Mouse (Mus musculus) left cerebral cortex, postnatal 10 days (tissue): ENCODE measurements at regions not wholly inside any gene's neighbourhood (a gene's known extent, or its start where the extent isn't known, plus 50 kb on each side); places are given as distances from the start of the nearest gene placed in this dataset.
A peak's percentile ranks its signal among the peaks of the same experiment; 100 is the strongest.

Source experiments
- DNase-seq, 2 experiments: peaks; one replicate each; pipeline ENCODE4 v3.0.0; 2021 to 2022; ENCODE audit warnings: low spot score in 2 of 2, mixed read lengths in 1 of 2; ENCODE audit errors: extremely low spot score in 1 of 2
- intact Hi-C: fragments of 180-260 bp; cut with DNase I; formaldehyde crosslinking; loops from one replicate; pipeline ENCODE4 v1.15.1; 2025

DNA sequence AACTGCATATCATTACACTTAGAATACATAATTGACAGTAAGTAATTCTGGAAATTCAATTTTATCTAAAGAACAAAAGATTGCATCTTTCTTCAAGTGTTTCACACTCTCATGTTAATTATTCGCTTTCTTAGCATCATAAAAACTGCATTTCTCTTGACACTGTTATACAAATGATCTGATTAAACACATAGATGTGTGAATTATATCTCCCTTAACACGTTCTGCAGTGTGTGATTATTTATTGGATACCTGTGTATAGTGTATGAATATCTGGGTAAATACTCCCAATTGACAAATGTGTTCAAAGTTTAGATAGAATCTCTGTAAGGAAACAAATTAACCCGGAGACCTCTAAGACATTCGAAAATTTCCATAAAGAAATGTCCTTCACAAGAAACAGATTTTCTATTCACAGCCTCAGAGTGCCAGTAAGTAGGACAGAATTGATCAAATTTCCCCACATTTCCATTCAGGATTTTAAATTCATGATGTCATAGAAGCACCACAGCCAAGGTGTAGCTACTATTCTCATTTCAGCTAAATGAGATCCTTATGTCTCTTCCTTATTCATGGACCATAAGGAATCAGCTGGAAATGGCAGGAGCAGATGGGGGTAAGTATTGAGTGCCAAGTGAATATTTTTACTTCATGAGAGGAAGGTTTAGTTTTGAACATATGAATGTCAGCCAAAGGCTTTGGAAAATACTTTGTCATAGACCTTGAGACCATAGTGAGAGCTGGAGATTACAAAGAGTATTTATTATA, 2231.6 kb downstream of the Pcdh9 start:
- DNase-seq, result peak in 1 of 2 experiments; percentile 3

DNA sequence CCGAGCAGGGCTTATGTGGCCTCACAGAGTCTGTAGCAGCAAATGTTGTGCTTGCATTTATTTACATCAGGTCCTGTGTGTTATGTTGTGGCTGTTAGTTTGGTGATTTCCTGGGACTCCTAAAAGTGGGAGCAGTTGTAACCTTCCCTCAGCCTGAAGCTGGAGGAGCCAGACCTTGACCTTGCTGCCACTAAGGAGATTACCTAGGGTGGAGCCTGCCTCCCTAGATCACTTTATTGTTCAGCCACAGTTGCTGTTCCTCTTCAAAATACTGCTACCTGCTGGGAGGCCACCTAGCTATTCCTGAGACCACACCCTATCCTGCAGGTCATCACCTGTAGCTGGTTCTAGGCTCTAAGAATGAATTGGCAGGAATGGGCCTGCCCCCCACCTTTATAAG, 2234.5 kb downstream of the Pcdh9 start:
- intact Hi-C loops, result no loop called here
- DNase-seq, result no peak

More for the DNA sequence above, 2231.6 kb downstream of the Pcdh9 start:
- intact Hi-C loops, result no loop called here

DNA sequence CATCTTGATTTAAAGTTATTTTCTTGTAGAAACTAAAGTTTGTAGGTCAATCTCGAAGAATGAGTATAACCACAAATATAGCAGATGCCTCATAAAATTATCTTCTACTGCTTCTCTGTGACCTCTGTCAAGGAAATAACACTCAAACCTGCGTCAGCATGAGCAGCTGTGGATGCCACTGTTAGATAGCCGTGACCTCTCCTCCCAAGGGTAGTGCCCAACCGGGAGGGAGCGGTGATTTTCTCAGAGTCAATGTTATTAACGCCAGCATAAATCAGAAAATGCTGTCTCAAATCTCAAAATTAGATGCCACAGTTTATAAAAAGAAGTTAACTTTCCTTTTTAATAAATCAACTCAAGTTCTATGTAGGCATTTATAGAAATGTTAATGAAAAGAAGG, 2259.5 kb downstream of the Pcdh9 start:
- intact Hi-C loops, result no loop called here
- DNase-seq, result no peak

DNA sequence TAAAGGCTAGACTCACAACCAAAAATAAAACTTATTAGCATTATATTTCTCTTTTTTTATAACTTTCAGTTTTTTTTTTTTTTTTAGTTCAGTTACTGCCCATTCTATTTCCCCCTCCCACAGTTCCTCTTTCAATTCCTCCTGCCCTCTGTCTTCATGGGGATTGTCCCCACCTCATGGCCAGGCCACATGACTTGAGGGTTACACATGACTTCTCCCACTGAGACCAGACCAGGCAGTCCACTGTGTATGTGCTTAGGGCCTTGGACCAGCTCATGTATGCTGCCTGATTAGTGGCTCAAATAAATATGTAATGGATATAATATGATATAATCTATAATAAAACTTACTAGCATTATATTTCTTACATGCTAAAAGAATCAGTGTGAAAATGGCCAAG, 2276.1 kb downstream of the Pcdh9 start:
- no peak for DNase-seq
- intact Hi-C loops, result no loop called here

DNA sequence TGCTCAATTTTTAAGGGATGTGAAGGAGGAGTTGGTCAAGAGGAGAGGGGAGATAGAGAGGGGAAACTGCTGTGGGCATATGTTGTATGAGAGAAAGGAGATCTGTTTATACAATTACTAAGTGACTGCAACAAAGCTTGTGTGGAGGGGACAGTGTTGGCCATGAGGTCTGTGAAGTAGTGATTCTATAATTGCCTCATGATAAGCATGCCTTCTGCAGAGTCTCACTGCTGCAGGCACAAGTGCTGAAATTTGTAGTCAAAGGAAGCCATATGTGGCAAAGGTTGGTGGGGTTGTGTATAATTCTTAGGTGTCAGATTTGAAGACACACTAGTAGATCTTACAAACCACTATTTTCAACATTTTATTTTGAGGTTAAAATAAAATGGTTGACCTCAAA, 2285.9 kb downstream of the Pcdh9 start:
- DNase-seq, result no peak
- intact Hi-C loops, result no loop called here

DNA sequence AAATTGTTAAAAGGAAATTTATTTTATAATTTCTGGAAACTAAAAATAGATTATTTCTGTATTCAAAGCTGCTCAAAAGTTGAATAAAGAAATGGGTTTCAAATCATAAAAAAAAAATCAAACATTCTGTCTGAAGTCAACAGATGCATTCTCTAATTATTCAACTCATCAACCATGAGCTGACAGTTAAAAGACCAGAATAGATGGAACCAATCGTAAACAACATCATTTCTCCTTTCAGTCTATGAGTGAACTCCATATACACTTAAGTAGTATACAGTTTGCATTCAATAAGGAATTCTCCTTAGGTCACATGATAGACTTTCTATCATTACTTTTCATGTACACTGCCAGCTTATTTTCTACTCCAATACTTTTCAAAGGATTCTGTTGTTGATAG, 2308.0 kb downstream of the Pcdh9 start:
- no peak for DNase-seq
- intact Hi-C loops, result no loop called here

DNA sequence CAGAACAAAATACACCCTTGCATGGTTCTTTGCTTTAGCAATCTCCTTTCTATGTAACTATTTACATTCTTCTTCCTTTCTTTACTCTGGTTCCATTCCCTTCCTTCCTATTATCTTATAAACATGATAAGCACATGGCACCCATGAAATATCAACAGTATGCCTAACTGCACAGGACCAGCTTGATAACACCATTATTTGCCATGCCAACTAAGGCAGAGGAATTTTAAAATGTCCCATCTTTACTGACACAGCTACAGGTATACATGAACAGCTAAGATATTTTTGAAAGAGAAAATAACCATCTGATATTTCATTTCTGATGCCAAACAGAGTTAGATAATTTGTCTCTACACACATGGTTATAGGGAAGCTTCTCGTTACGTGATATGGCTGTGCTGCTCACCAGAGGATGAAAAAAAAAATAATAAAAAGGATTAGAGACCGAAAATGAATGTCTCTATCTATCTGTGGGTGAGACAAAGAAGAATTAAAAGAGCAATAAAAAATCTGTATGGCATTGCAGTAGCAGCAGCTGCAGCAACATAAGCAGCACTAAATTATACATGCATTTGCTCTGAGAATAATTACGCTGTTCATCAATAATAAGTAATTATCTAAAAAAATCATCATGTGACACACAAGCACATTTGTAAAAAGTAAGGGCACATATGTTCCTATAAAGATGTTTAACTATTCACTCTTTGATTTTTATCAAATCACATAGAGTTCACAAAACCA, 2308.6 kb downstream of the Pcdh9 start:
- no peak for DNase-seq
- intact Hi-C loops, result no loop called here

DNA sequence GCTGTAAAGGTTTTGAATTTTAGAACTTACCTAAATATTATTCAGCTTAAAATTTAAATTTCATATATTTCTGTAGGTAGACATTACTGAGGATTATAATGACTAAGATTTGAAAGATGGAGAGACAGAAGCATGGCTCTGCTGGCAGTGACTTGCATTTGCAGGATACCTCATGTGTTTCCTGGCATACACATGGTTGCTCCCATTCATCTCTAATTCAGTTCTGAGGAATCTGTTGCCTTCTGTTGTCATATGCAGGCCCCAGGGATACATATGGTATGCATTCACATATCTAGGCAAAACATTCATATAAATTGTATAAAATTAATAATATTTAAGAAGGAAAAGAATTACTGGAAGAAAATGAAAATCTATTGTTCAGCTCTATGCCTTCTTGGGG, 2321.4 kb downstream of the Pcdh9 start:
- DNase-seq, result no peak
- intact Hi-C loops, result no loop called here

DNA sequence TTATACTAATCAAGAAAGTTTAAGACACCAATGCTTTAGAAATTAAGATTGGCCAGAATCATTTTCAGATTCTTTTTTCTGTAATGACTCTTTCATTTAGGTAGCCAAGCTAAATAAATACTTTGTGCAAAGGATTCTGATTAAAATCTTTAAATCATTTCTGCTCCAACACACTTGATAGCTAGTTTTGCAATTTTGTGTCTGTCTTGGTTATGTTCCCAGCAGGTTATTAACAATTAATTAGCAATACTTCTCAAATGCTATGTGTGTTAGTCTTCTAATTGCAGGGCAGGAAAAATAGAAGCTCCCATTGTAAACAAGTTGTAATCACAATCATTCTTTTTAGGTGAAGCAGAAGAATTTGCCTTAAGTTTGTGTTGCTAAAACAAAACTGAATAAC, 2351.3 kb downstream of the Pcdh9 start:
- no peak for DNase-seq
- intact Hi-C loops, result no loop called here

DNA sequence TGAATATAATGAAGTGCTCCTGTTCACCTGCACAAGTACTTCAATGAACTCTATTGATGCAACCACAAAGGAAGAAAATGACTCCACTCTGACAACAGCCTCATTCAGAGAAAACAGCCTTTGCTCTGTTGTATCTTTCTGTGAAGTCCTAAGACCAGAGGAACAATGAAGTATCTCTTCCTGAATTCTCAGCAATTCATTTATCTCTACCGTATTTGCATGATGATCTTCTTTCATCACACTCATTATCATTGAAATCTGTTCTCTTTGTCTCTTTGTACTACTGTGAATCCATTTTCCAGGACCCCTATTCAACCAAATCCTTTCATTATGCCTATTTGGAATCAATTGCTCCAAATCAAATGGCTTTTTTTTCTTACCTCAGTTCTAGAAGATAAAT, 2355.5 kb downstream of the Pcdh9 start:
- intact Hi-C loops, result no loop called here
- DNase-seq, result no peak

DNA sequence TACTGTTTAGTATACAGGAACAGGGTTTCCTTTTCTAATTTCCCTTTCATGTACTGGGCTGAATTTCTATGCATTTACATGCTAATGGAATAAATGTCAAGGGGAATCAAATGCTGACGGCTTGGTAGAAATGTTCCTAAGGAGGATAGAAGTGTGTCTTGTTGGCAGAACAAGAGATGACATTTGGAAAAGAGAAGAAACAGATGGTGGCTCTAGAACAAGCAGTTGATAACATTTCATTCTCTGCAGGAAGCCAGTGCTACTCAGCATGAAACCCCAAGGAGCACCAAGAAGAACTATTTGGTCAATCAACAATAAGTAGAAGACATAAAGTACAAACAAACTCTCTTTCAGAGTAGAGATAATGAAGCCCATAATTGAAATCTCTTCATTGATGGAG, 2392.0 kb downstream of the Pcdh9 start:
- intact Hi-C loops, result no loop called here
- DNase-seq, result no peak

DNA sequence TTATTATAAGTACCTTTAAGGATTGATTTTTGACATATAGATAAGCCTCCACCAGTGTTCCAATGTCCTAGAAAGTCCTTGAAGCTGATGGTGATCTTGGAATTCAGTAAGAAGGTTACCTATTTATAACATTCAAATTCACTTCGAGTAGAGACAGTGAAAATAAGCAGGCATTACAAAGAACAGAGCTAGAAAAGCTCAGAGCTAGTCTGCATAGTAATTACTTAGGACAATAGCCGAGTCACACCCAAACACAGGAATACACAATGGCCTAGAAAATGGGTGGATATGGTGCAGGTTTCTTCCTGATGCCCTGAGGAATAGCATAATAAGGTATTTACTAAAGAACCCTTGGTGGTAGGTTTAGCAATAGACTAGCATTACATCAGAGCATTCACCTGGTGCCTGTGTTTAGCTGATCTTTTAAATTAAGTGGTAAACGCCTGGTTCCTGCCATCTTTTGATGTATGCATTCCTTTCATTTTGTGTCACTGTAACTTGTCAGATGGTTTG, 2412.1 kb downstream of the Pcdh9 start:
- intact Hi-C loops, result no loop called here
- DNase-seq, result no peak

DNA sequence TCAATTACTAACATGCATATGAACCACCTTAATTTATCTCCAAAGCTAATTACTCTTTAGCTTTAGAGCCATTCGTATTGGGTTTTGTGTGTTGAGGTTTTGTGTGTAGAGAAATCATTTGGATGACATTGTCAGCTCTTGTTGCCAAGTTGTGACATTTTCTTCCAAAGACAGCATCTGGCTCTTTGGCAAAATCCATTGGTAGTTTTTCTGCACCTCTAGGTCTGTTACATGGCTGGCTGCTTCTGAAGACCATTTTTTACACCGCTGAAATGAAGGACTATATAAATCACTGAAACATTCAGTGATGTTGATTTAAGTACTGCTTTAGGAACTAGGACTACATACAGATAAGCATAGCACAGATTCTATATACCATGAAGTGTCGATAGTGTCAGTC, 2426.6 kb downstream of the Pcdh9 start:
- no peak for DNase-seq
- intact Hi-C loops, result no loop called here

DNA sequence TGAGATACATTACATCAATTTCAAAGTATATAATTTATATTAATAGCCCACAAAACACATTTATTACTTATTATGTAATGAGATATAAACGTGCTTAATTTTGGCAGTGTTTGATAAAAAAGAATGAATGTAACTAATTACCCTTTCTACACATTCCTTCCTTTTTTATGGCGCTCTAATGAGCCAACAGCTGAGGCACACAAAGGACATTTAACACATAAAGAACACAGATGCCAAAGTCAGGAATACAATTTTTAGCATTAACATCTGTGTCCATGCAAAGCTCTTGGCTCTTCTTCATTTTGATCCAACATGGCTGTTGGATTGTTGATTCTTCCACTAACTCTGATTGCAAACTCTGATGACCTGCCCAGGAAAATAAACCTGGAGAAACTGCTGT, 2427.8 kb downstream of the Pcdh9 start:
- no peak for DNase-seq
- intact Hi-C loops, result no loop called here

DNA sequence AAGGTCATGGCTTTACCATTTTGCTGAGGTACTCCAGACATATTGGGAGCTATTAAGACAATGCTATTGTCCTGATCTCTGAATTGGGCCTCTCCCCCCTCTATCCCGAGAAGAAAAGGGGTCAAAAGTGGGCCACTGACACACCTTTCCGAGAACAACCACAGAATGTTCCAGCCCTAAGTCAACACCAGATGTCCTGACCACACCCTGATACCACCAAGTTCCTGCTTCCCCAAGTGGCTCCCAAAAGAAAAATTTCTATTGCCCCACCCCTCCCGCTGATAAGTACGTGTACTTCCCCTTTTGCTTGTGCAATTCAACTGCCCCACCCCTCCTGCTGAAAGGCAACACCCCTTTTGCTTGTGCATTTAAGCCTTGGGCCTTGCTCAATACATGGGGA, 2431.7 kb downstream of the Pcdh9 start:
- intact Hi-C loops, result no loop called here
- DNase-seq, result no peak
